Mouse (Mus musculus) leukemia stem cell, adult 10-12 weeks (primary cell): ENCODE results near the gene Pdzd4. TPM values are rescaled to one million over a fixed set of nuclear protein-coding genes. Genes with fewer than 3 reads are reported as not detected.

Source experiments
- polyA plus RNA-seq: library from polyadenylated mRNA; stranded (reverse); fragments of >175 nt; gene quantifications from 2 replicates; pipeline ENCODE4 v1.2.3, GENCODE M21; 2012; ENCODE audit warnings: low replicate concordance

The Pdzd4 gene
- polyA plus RNA-seq = 0.80 and 1.3 TPM in 2 replicates

GRCm38 (mm10) chrX:73824185-73825151 is at the start of gene Pdzd4:
TSS of gene Pdzd4 (minus strand) at chrX:73824969.

GRCm38 (mm10) chrX:73786364-73787224 is 38.2 kb downstream of the Pdzd4 start, which contains the start of the genes Idh3g and Ssr4:
TSS of gene Idh3g (minus strand) at chrX:73786897.
TSS of gene Ssr4 (plus strand) at chrX:73787028.

GRCm38 (mm10) chrX:73774168-73774760 is 50.5 kb downstream of the Pdzd4 start, which contains the start of gene Srpk3:
TSS of gene Srpk3 (plus strand) at chrX:73774405.

GRCm38 (mm10) chrX:73756334-73757140 is 68.2 kb downstream of the Pdzd4 start, which contains the start of gene Plxnb3:
TSS of gene Plxnb3 (plus strand) at chrX:73757090.

Other genes with a start within 250 kb of the Pdzd4 start
- 0.32 and 0.43 TPM in 2 replicates for gene Dusp9, start 185.6 kb downstream of the Pdzd4 start, polyA plus RNA-seq
- gene Pnck, start 164.9 kb downstream of the Pdzd4 start, polyA plus RNA-seq = 0.21 and 0.50 TPM in 2 replicates
- gene Slc6a8, start 151.8 kb downstream of the Pdzd4 start, polyA plus RNA-seq = 0.57 and 0.89 TPM in 2 replicates
- 5.8 and 8.4 TPM in 2 replicates for gene Bcap31, start 108.8 kb downstream of the Pdzd4 start, polyA plus RNA-seq
- 10.7 and 18.0 TPM in 2 replicates for gene Abcd1, start 108.4 kb downstream of the Pdzd4 start, polyA plus RNA-seq
- gene Plxnb3, start 67.9 kb downstream of the Pdzd4 start, polyA plus RNA-seq = 0.75 and 0.76 TPM in 2 replicates
- 3.0 and 9.8 TPM in 2 replicates for gene Srpk3, start 50.6 kb downstream of the Pdzd4 start, polyA plus RNA-seq
- gene Idh3g, start 38.1 kb downstream of the Pdzd4 start, polyA plus RNA-seq = 21.6 and 28.2 TPM in 2 replicates
- gene Ssr4, start 37.9 kb downstream of the Pdzd4 start, polyA plus RNA-seq = 13.6 and 32.8 TPM in 2 replicates
- 0.46 TPM in 1 of 2 replicates, not detected in the other for gene Avpr2, start 67.1 kb upstream of the Pdzd4 start, polyA plus RNA-seq
- 0.76 and 0.90 TPM in 2 replicates for gene L1cam, start 71.1 kb upstream of the Pdzd4 start, polyA plus RNA-seq
- 14.9 and 31.1 TPM in 2 replicates for gene Arhgap4, start 96.9 kb upstream of the Pdzd4 start, polyA plus RNA-seq
- 50.5 and 132 TPM in 2 replicates for gene Naa10, start 97.0 kb upstream of the Pdzd4 start, polyA plus RNA-seq
- 2.2 and 22.1 TPM in 2 replicates for gene Renbp, start 105.9 kb upstream of the Pdzd4 start, polyA plus RNA-seq
- gene Hcfc1, start 141.4 kb upstream of the Pdzd4 start, polyA plus RNA-seq = 177 and 378 TPM in 2 replicates
- gene Irak1, start 198.9 kb upstream of the Pdzd4 start, polyA plus RNA-seq = 374 and 449 TPM in 2 replicates